Mouse (Mus musculus): ENCODE results near the gene Kansl3.

GRCm38 (mm10) chr1:36306120-36306519, 62.9 kb downstream of the Kansl3 start:
- TF ChIP-seq CTCF (IDR thresholded peaks at IDR 0.05; ENCODE audit: control insufficient read depth, insufficient read depth, insufficient read length) (no peak), MYOD1 (IDR thresholded peaks at IDR 0.05; ENCODE audit: control insufficient read depth, insufficient read length, low read depth) (no peak), MYOG (IDR thresholded peaks at IDR 0.05; ENCODE audit: control insufficient read depth, extremely low read depth, insufficient read length) (no peak)

Measured in C2C12 (cell line).